Mouse (Mus musculus) forebrain, embryonic 14.5 days (tissue): ENCODE measurements around the gene Zfp990. TPM values are rescaled to one million over a fixed set of nuclear protein-coding genes. Genes with fewer than 3 reads are reported as not detected.
"Not testable (repeated sequence)": the region's sequence is repeated elsewhere in the genome, so short reads cannot be mapped to it uniquely, and the experiment has no call there.

Experiments
- ATAC-seq: fragments of 200-750 bp; cut with Nextera tagmentation; 2 replicates; pipeline ENCODE4 v1.8.0; 2017; ENCODE audit warnings: mild to moderate bottlenecking, moderate library complexity
- DNase-seq: peaks from one replicate; pipeline ENCODE4 v3.0.0-alpha.2; 2015; ENCODE audit warnings: low spot score
- H3K27ac ChIP-seq: fragments of 300-500 bp; sonication (generic); 2 replicates; pipeline ENCODE4 v1.5.1; 2014; ENCODE audit warnings: low read depth, mild to moderate bottlenecking, control low read depth, low read length, moderate library complexity
- H3K27me3 ChIP-seq: fragments of 300-500 bp; sonication (generic); replicated peaks from 2 replicates; pipeline ENCODE4 v1.6.1; 2014; ENCODE audit warnings: low read length, control low read depth, mixed read lengths; ENCODE audit not compliant: control insufficient read depth, insufficient read depth
- H3K36me3 ChIP-seq: fragments of 300-500 bp; sonication (generic); 2 replicates; pipeline ENCODE4 v1.6.1; 2014; ENCODE audit warnings: low read length, control low read depth; ENCODE audit not compliant: control insufficient read depth, insufficient read depth
- H3K4me1 ChIP-seq: fragments of 300-500 bp; sonication (generic); 2 replicates; pipeline ENCODE4 v1.6.1; 2014; ENCODE audit warnings: antibody characterized with exemption, low read length, control low read depth; ENCODE audit not compliant: control insufficient read depth, insufficient read depth
- H3K4me2 ChIP-seq: fragments of 300-500 bp; sonication (generic); 2 replicates; pipeline ENCODE4 v1.6.1; 2014; ENCODE audit warnings: mild to moderate bottlenecking, control low read depth, low read length
- H3K4me3 ChIP-seq: fragments of 300-500 bp; sonication (generic); 2 replicates; pipeline ENCODE4 v1.5.1; 2014; ENCODE audit warnings: low read depth, low read length, control low read depth
- H3K9ac ChIP-seq: fragments of 300-500 bp; sonication (generic); 2 replicates; pipeline ENCODE4 v1.6.1; 2014; ENCODE audit warnings: mild to moderate bottlenecking, low read length, control low read depth, moderate library complexity
- H3K9me3 ChIP-seq: fragments of 300-500 bp; sonication (generic); replicated peaks from 2 replicates; pipeline ENCODE4 v1.6.1; 2016; ENCODE audit warnings: low read length, control low read depth, mixed read lengths; ENCODE audit not compliant: control insufficient read depth
- WGBS: fragments of 180-500 bp; shearing (Covaris S2); extraction: QIAGEN DNeasy Blood & Tissue Kit; methylation state at CpG from one replicate; pipeline ENCODE4 v1.1.7; 2014; 5-methylcytosine and 5-hydroxymethylcytosine counted together
- polyA plus RNA-seq: library from polyadenylated mRNA; unstranded; fragments of >200 nt; fragmentation: Nextera tagmentation; extraction: Ambion mirVana; gene quantifications from 2 replicates; pipeline ENCODE4 v1.2.1, GENCODE M21; 2014

The Zfp990 gene
- polyA plus RNA-seq, 1 experiment from 2014 or later: 0.05 TPM

- DNase-seq, H3K9ac ChIP-seq, H3K4me3 ChIP-seq, H3K27ac ChIP-seq, H3K4me1 ChIP-seq, H3K27me3 ChIP-seq, H3K9me3 ChIP-seq, H3K36me3 ChIP-seq, H3K4me2 ChIP-seq, ATAC-seq: not testable (repeated sequence)
- WGBS: 100% methylated on average over 1 of the region's 1 CpGs
These were observed 6.8 kb downstream of the Zfp990 start for GRCm38 (mm10) chr4:145517391-145517790.

DNA sequence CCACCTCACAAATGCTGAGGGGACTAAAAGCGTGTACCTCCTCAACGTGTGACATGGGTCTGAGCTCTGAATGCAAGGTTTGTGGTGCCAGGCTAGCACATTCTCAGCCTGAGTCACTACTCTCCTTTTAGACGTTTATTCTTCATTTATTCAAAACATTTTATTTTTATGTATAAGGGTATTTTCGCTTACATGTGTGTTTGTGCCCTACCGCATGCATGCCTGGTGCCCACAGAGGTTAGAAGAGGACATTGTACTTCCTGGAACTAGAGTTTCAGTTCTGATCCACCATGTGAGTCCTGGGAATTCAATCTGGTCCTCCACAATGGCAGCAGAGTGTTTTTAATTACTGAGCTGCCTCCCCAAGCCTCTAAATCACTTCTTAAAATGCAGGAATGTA, 33.3 kb downstream of the Zfp990 start:
- H3K4me1 ChIP-seq, H3K27me3 ChIP-seq, DNase-seq, H3K4me2 ChIP-seq, H3K36me3 ChIP-seq, H3K9ac ChIP-seq, H3K4me3 ChIP-seq, H3K27ac ChIP-seq, ATAC-seq: not testable (repeated sequence)
- peaks cover 23% of the 10 kb centered on the region for H3K9me3 ChIP-seq
- WGBS: 81% methylated on average over 5 of the region's 5 CpGs

DNA sequence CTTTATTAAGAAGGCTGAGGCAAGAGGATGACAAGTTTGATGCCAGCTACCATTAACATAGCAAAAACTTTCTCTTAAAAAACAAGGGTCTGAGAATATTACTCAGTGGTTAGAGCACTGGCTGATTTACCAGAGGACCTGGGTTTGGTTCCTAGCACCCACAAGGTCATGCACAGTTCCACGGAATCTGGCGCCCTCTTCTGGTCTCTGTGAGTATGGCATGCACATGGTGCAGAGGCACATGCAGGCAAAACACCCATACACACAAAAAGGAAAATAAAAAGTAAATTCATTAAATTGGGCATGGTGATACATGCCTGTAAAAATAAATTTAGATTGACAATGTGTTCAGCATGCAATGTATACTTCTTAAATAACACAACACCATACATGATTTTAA, 34.5 kb downstream of the Zfp990 start:
- ATAC-seq: not testable (repeated sequence)
- WGBS: 28% methylated on average over 2 of the region's 2 CpGs
- H3K9me3 ChIP-seq: peaks cover 22% of the 10 kb centered on the region; the same call in 1 of the 2 replicates

DNA sequence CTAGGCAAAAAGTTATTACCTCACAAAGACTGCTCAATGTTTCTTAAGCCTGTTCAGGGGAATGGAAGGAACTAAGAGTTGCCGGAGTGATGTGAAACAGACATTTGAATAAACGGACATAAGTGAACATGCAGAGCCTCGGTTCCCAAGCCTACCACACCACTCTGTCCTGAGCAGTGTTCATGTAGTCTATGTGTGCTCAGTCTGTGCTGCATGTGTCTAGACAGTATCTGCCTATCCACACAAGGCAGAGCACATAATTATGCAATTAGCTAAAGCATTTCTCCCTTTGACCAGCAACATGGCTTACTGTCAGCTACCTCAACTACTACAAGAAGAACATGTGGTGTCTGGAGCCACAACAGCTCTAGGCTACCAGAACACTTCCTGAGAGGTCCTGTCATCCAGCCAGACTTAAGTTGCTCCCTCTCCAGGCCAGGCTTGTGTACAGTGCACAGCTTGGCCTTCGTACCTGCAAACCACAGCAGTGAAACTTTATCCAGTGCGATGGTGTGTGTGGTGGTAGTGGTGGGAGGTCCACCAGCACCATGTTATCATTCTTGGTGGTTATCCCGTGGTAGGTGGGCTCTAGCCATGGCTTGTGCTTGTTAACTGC, 35.3 kb downstream of the Zfp990 start:
- peaks cover 25% of the 10 kb centered on the region; the same call in 1 of the 2 replicates for H3K9me3 ChIP-seq
- not testable (repeated sequence) for H3K27ac ChIP-seq, H3K4me1 ChIP-seq, H3K27me3 ChIP-seq, H3K4me2 ChIP-seq, DNase-seq, H3K36me3 ChIP-seq, H3K9ac ChIP-seq, H3K4me3 ChIP-seq, ATAC-seq
- WGBS: 72% methylated on average over 6 of the region's 6 CpGs

More for the DNA sequence above, 34.5 kb downstream of the Zfp990 start:
- not testable (repeated sequence) for H3K4me1 ChIP-seq, H3K27ac ChIP-seq, H3K4me3 ChIP-seq, DNase-seq, H3K4me2 ChIP-seq, H3K27me3 ChIP-seq, H3K9ac ChIP-seq, H3K36me3 ChIP-seq

DNA sequence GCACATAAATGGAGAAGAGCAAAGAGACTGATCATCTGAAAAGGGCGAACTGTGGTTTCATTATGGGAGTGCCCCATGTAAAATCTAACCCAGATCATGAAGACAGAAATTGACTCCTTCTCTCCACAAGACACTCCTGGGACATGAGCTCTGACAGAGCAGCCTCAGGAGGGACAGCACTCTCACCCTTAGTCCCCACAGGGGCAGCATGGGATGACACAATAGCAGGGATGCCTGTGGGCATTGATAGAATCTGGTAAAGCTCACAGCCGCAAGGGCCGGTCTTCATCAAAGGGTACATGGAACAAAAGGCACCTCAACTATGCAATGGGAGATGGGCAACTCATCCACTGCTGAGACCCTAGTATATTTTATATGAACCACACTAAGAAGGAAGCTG, 35.9 kb downstream of the Zfp990 start:
- H3K4me1 ChIP-seq, H3K4me3 ChIP-seq, H3K9ac ChIP-seq, H3K36me3 ChIP-seq, H3K27ac ChIP-seq, ATAC-seq, H3K27me3 ChIP-seq, DNase-seq, H3K4me2 ChIP-seq: not testable (repeated sequence)
- peaks cover 24% of the 10 kb centered on the region; the same call in 1 of the 2 replicates for H3K9me3 ChIP-seq
- 86% methylated on average over 3 of the region's 3 CpGs for WGBS

GRCm38 (mm10) chr4:145556680-145557079, 46.1 kb downstream of the Zfp990 start:
- no peaks in the 10 kb centered on the region for H3K27me3 ChIP-seq
- H3K27ac ChIP-seq: no peak overlapping the region
- ATAC-seq: no peak
- no peaks in the 10 kb centered on the region for H3K36me3 ChIP-seq
- no peaks in the 10 kb centered on the region for H3K4me1 ChIP-seq
- H3K4me3 ChIP-seq: no peak overlapping the region
- no peak overlapping the region for H3K9ac ChIP-seq
- no peak for DNase-seq
- H3K4me2 ChIP-seq: no peak overlapping the region
- H3K9me3 ChIP-seq: peaks cover 39% of the 10 kb centered on the region
- 59% methylated on average over 1 of the region's 1 CpGs for WGBS

DNA sequence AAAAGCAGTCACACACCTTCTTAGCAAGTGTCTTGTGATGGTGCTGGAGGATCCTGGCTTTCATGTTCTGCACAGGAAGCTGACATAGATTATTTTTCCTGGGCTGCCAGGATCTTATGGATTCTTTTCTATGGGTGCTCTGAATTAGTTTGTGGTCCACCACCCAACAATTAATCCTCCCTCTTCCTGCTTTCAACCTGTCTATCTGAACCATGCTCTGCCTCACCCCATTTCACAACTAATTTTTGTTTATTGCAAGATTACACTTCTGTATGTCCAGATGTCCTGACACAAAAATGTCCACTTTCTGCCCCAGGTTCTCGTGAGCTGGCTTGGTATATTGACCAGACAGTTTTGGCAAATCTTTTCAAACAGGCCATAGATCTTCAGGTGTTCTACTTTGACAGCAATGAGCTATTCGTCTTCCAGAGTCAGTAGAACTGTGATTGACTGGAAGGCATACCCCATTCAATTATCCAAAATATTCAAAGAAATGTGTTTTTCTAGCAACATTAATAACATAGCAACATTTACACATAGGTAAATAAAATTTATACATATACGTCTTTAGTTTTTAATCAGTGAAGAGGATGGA, 49.0 kb downstream of the Zfp990 start:
- Histone ChIP-seq H3K4me3 (no peak overlapping the region), H3K4me2 (no peak overlapping the region), H3K36me3 (no peaks in the 10 kb centered on the region), H3K4me1 (no peaks in the 10 kb centered on the region), H3K27ac (no peak overlapping the region), H3K9me3 (peaks cover 48% of the 10 kb centered on the region), H3K27me3 (no peaks in the 10 kb centered on the region), H3K9ac (no peak overlapping the region)
- no peak for ATAC-seq
- DNase-seq: no peak
- WGBS: 43% methylated on average over 3 of the region's 3 CpGs

GRCm38 (mm10) chr4:145564111-145564821, 53.7 kb downstream of the Zfp990 start:
- Histone ChIP-seq H3K27ac (no peak overlapping the region), H3K4me2 (no peak overlapping the region), H3K36me3 (no peaks in the 10 kb centered on the region), H3K4me3 (no peak overlapping the region), H3K9ac (no peak overlapping the region), H3K9me3 (peaks cover 42% of the 10 kb centered on the region), H3K4me1 (no peaks in the 10 kb centered on the region), H3K27me3 (no peaks in the 10 kb centered on the region)
- no peak for ATAC-seq
- WGBS: 73% methylated on average over 3 of the region's 3 CpGs
- DNase-seq: no peak

- peaks cover 16% of the 10 kb centered on the region for H3K9me3 ChIP-seq
- ATAC-seq, H3K27ac ChIP-seq, H3K4me2 ChIP-seq, H3K4me3 ChIP-seq, H3K9ac ChIP-seq, DNase-seq, H3K36me3 ChIP-seq, H3K4me1 ChIP-seq, H3K27me3 ChIP-seq: not testable (repeated sequence)
- 90% methylated on average over 7 of the region's 10 CpGs for WGBS
These were observed 59.9 kb downstream of the Zfp990 start for GRCm38 (mm10) chr4:145570461-145570860.
